In the genomic region with DNA sequence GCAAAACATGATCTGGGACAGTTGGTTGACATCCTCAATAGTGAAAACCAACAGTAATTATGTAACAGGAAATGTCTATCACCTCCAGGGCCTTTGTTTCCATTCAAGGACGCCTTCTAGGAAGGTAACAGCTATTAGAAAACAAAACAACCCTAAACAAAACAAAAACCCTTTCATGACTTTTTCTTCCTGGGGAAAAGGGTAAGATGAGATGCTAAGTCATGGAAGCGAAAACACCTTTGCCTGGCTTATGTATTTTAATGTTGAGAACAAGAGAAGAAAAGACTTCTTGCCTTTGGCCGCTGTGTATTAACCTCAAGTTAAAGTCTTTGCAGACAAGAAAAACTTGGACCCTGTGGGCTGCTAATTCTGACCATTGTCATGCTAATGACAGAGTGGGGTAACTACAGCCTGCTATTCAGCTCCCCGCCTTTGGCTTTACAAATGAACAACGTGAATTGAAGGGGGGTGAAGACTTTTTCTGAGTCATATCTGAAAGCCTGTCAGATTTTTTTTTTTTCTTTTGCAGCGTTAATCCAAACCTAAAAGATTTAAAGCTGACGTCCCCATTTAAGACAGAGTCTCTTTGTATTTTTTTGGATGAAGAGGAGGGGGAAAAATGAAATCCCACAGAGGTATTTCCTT, we compare ENCODE assay signal across 12 mouse cellular contexts. TPM values are rescaled to one million over a fixed set of nuclear protein-coding genes. Genes with fewer than 3 reads are reported as not detected.
DNase-seq lines count a peak whose midpoint lies in the region; ATAC-seq and TF ChIP-seq lines count a peak whose summit lies in the region.
"Had no signal": no experiment of that assay in that cellular context is flagged by ENCODE, and none has a peak within 500 bp of the region (broad histone marks: within the 10 kb centered on the region; RNA-seq: fewer than 3 reads in every experiment).

No protein-coding gene starts in this region.

- H3K36me3 ChIP-seq in embryonic facial prominence, embryonic 15.5 days = no peaks in the 10 kb centered on the region
- no peaks in the 10 kb centered on the region for H3K36me3 ChIP-seq in limb, embryonic 10.5 days
- no peaks in the 10 kb centered on the region for H3K36me3 ChIP-seq in stomach, embryonic 16.5 days (ENCODE audit: control insufficient read depth, insufficient read depth, low read length)
- no peaks in the 10 kb centered on the region for H3K36me3 ChIP-seq in kidney, adult 2 months (ENCODE audit: control insufficient read depth, insufficient read depth, low read length)

- WGBS in embryonic facial prominence, embryonic 15.5 days = 26% methylated on average over 7 of the region's 7 CpGs
- WGBS in limb, embryonic 10.5 days = 27% methylated on average over 7 of the region's 7 CpGs
- 38% methylated on average over 7 of the region's 7 CpGs for WGBS in stomach, embryonic 16.5 days
- 63% methylated on average over 7 of the region's 7 CpGs for WGBS in kidney, adult 2 months

- TF ChIP-seq CTCF in kidney, adult 2 months (conservative IDR thresholded peaks at IDR 0.05; ENCODE audit: insufficient read depth, insufficient read length, low read depth, low read length) = no peak

- no peak overlapping the region for H3K9ac ChIP-seq in embryonic facial prominence, embryonic 15.5 days
- no peak overlapping the region for H3K9ac ChIP-seq in stomach, embryonic 16.5 days (ENCODE audit: low read length)

- H3K4me2 ChIP-seq in embryonic facial prominence, embryonic 15.5 days (replicated peaks) = 0 out of 2 replicates have a peak overlapping the region, but pooled peaks have one; percentile 6
- H3K4me2 ChIP-seq in stomach, embryonic 16.5 days (ENCODE audit: low read depth, low read length) = peak overlapping the region; percentile 20

- no peaks in the 10 kb centered on the region for H3K9me3 ChIP-seq in embryonic facial prominence, embryonic 15.5 days (replicated peaks)
- H3K9me3 ChIP-seq in limb, embryonic 10.5 days (replicated peaks) = no peaks in the 10 kb centered on the region
- H3K9me3 ChIP-seq in stomach, embryonic 16.5 days (replicated peaks; ENCODE audit: control insufficient read depth, low read length) = no peaks in the 10 kb centered on the region
- H3K9me3 ChIP-seq: megakaryocyte, embryonic 14.5 days had no signal

- no peak for TF ChIP-seq POLR2A in kidney, adult 2 months (IDR thresholded peaks at IDR 0.05; ENCODE audit: low read depth, low read length)

- intact Hi-C loops in left cerebral cortex, postnatal 36 days (cut with DNase I) = no loop called here

- no peak for ATAC-seq in embryonic facial prominence, embryonic 15.5 days (ENCODE audit: insufficient number of reproducible peaks, low FRiP score, low TSS enrichment, low read depth)
- ATAC-seq in stomach, embryonic 16.5 days (ENCODE audit: insufficient read depth, low FRiP score) = no peak
- no peak for ATAC-seq in granulocyte monocyte progenitor cell, adult 5-6 weeks (replicated peaks; ENCODE audit: poor library complexity, severe bottlenecking)

- DNase-seq in retina, postnatal 1 day = peak; percentile 53
- DNase-seq in retina, embryonic 14.5 days (ENCODE audit: low spot score) = no peak
- peak; percentile 27 for DNase-seq in limb, embryonic 10.5 days (ENCODE audit: low spot score)
- DNase-seq in kidney, adult 2 months = no peak
- no peak for DNase-seq in left cerebral cortex, postnatal 36 days (ENCODE audit: low spot score in 2 of 2)
- DNase-seq: adrenal gland, postnatal 25 days; kidney, adult 9 months; thymus, postnatal 36 days had no signal

- no peaks in the 10 kb centered on the region for H3K27me3 ChIP-seq in embryonic facial prominence, embryonic 15.5 days
- peaks cover 12% of the 10 kb centered on the region for H3K27me3 ChIP-seq in limb, embryonic 10.5 days (ENCODE audit: low read depth, poor library complexity, severe bottlenecking)
- no peaks in the 10 kb centered on the region for H3K27me3 ChIP-seq in stomach, embryonic 16.5 days (ENCODE audit: control insufficient read depth, insufficient read depth, low read length)
- no peaks in the 10 kb centered on the region for H3K27me3 ChIP-seq in kidney, adult 2 months (replicated peaks; ENCODE audit: control insufficient read depth, insufficient read depth, low read length)
- H3K27me3 ChIP-seq: megakaryocyte, embryonic 14.5 days had no signal

- H3K27ac ChIP-seq in embryonic facial prominence, embryonic 15.5 days (replicated peaks) = no peak overlapping the region
- peak overlapping the region; percentile 56; the same call in 1 of the 2 replicates for H3K27ac ChIP-seq in limb, embryonic 10.5 days
- peak overlapping the region; percentile 36; the same call in 1 of the 2 replicates for H3K27ac ChIP-seq in stomach, embryonic 16.5 days (ENCODE audit: low read length)
- H3K27ac ChIP-seq in kidney, adult 2 months (ENCODE audit: insufficient read depth, low read depth, low read length) = no peak overlapping the region

- no peak overlapping the region for H3K4me3 ChIP-seq in embryonic facial prominence, embryonic 15.5 days (replicated peaks)
- no peak overlapping the region for H3K4me3 ChIP-seq in limb, embryonic 10.5 days
- no peak overlapping the region for H3K4me3 ChIP-seq in stomach, embryonic 16.5 days (replicated peaks; ENCODE audit: low read length)
- no peak overlapping the region for H3K4me3 ChIP-seq in kidney, adult 2 months (ENCODE audit: insufficient read depth, low read depth, low read length)
- H3K4me3 ChIP-seq: megakaryocyte, embryonic 14.5 days had no signal

- H3K4me1 ChIP-seq in embryonic facial prominence, embryonic 15.5 days = 0 out of 2 replicates have a peak, but pooled peaks cover 10% of the 10 kb centered on the region
- H3K4me1 ChIP-seq in limb, embryonic 10.5 days = peaks cover 25% of the 10 kb centered on the region
- H3K4me1 ChIP-seq in stomach, embryonic 16.5 days (ENCODE audit: control insufficient read depth, insufficient read depth, low read length) = peaks cover 18% of the 10 kb centered on the region
- no peaks in the 10 kb centered on the region for H3K4me1 ChIP-seq in kidney, adult 2 months (ENCODE audit: control insufficient read depth, insufficient read depth, low read length)

RNA-seq across cellular contexts. Expression of gene Shisa3, which starts 25.6 kb away (rescaled TPM):
- 2.5 and 4.2 TPM in 2 replicates for polyA plus RNA-seq in embryonic facial prominence, embryonic 15.5 days (2015; fragmentation: Nextera tagmentation; extraction: Ambion mirVana)
- polyA plus RNA-seq in limb, embryonic 10.5 days (2016; fragmentation: Nextera tagmentation; extraction: Ambion mirVana) = 4.8 and 5.2 TPM in 2 replicates
- polyA plus RNA-seq in stomach, embryonic 16.5 days (2015; fragmentation: Nextera tagmentation; extraction: Ambion mirVana) = 29.3 and 33.1 TPM in 2 replicates
- 11.4 and 12.4 TPM in 2 replicates for polyA plus RNA-seq in kidney, adult 2 months (2012; rRNA removed)
- 1 to 10 TPM; 1.2 TPM for total RNA-seq in left cerebral cortex, postnatal 36 days (2021)
- total RNA-seq in granulocyte monocyte progenitor cell, adult 5-6 weeks (2014; fragmentation: Nextera tagmentation) = not detected in 2 replicates
- total RNA-seq in granulocyte monocyte progenitor cell, adult 5-6 weeks (2017) = not detected in 2 replicates

Comparison
In these comparisons a context has a peak if more than half of its experiments do, and no peak if none do; other contexts are left out.
1. DNase-seq: peak in retina, postnatal 1 day (single experiment) and limb, embryonic 10.5 days (single experiment); none in retina, embryonic 14.5 days (single experiment), kidney, adult 2 months (single experiment) and left cerebral cortex, postnatal 36 days (0 of 2).
2. H3K27ac ChIP-seq: peak in limb, embryonic 10.5 days (single experiment) and stomach, embryonic 16.5 days (single experiment); none in embryonic facial prominence, embryonic 15.5 days (single experiment) and kidney, adult 2 months (single experiment).